Mouse (Mus musculus) retina, postnatal 1 day (tissue): ENCODE measurements around the gene Srsf7.
"Not testable (repeated sequence)": the region's sequence is repeated elsewhere in the genome, so short reads cannot be mapped to it uniquely, and the experiment has no call there.

Experiments used
- DNase-seq: peaks from one replicate; pipeline ENCODE4 v3.0.0-alpha.2; 2012

Srsf7 gene

GRCm38 (mm10) chr17:80206671-80207581 lies at the start of gene Srsf7, which contains the start of gene Ttc39d:
Srsf7 (minus strand) TSS chr17:80207307.
Ttc39d (plus strand) TSS chr17:80207460.
- DNase-seq = peak; percentile 100

- DNase-seq = peak; percentile 11
Observed at GRCm38 (mm10) chr17:80255208-80255607, 48.1 kb upstream of the Srsf7 start.

GRCm38 (mm10) chr17:80254421-80254820 lies 47.3 kb upstream of the Srsf7 start:
- no peak for DNase-seq

DNA sequence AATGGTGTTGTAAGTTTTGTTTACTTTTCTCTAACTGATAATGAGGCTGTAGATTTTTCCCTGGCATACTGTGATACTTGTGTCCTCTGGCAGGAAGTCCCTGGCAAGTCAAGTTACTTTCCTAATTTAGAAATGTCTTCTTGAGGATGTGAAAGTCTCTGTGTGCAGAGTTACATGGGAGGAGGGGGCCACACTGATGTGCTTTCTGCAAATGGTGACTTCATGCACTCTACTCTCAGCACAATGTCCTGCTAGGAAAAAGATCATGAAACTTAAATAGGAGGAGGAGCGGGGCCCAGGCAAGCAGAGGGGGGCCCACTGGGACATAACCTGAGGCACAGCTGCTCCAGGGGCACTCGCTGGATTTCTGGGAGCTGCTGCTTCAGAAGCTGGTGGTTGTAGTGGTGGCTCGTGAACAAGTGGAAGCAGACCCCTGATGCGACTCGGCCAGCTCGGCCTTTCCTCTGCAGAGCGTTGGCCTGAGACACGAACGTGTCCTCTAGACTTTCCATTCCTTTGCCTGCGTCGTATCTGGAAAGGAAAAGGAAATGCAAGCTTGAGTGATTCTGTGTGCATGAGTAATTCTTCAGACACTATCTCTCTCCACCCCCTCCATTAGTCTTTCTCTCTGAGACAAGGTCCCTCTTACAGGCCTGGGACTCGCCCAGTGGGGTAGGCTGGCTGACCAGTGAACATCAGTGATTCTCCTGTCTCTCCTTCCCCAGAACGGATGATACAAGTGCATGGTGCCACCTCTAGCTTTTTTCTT lies 45.8 kb upstream of the Srsf7 start:
- no peak for DNase-seq

DNA sequence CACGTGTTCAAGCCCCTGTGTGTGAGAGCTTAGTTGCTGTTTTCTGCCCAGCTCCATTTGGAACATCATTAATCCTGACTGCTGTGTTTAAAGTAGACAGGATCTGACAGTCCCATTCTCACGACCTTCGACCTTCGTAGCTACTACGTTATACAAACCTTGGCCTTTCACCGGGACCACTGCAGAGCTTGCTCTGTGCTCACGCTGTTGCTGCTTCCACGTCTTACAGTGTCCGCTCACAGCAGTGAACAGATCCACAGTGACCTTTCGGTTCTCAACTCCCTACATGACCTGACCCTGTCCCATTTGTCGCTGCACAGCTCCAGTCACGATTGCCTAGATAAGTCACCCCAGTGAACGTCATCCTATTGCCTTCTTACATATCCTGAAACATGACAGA lies 36.0 kb upstream of the Srsf7 start:
- no peak for DNase-seq

DNA sequence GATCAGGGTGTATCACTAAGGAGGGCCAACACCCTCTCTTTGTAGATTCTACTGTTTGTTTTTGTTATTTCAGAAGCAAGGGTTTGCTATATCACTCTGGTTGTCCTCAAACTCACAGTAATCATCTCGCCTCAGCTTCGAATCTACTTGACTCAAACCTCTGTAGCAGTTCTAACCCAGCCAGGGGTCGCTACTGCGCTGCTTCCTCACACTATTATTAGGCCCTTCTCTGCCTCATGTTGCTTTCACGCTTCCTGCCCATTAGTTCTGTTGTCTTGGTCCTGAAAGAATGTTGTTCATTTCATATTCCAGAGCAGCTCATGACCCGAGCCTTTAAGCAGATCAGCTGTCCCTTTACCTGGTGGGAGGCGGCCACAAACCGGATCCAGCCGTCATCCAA lies 34.5 kb upstream of the Srsf7 start:
- no peak for DNase-seq

DNA sequence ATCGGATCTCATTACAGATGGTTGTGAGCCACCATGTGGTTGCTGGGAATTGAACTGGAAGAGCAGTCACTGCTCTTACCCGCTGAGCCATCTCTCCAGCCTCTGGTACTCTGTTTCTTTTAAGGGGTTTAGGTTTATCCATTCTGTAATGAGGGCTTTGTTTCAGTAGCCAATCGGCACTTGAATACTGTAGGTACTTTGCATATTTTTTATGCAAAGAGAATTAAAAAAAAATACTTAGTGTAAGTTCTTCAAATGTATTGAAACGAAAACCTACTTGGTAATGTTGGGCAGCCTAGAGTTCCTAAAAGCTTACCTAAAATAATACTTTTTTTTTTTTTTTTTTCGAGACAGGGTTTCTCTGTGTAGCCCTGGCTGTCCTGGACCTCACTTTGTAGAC lies 30.4 kb upstream of the Srsf7 start:
- DNase-seq = no peak

DNA sequence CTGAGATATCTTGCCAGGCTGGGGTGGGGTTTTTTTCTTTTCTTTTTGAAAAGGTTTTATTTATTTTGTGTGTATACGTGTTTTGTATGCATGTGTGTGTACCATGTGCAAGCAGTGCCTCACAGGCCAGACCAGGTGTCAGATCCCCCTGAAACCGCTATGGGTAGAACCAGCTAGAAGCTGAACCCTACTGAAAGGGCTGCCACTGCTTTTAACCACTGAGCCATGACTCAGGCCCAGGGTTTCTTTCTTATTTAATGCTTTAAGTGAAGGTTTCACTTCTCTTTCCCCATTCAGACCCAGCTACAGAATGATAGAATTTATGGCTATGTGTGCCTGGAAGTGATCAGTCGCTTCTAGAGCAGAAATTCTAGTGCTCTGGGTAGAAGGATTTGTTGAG lies 29.7 kb upstream of the Srsf7 start:
- no peak for DNase-seq

GRCm38 (mm10) chr17:80235477-80235876 lies 28.4 kb upstream of the Srsf7 start:
- DNase-seq = no peak

- no peak for DNase-seq
Observed at GRCm38 (mm10) chr17:80234376-80234775, 27.3 kb upstream of the Srsf7 start.

DNA sequence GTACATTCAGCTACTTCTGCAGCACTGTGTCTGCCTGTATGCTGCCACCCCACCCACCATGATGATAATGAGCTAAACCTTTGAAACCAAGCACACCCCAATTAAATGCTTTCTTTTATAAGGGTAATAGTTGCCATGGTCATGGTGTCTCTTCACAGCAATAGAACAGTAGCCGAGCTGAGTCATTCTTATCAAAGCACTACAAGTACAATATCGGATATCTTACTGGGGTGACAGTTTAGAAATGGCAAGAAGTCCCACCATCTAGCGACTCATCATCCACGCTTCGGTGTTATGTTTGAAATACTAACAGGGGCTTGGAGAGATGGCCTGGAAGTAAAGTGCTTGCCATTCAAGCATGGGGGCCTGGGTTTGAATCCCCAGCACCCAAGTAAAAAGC lies 26.7 kb upstream of the Srsf7 start:
- DNase-seq = no peak

DNA sequence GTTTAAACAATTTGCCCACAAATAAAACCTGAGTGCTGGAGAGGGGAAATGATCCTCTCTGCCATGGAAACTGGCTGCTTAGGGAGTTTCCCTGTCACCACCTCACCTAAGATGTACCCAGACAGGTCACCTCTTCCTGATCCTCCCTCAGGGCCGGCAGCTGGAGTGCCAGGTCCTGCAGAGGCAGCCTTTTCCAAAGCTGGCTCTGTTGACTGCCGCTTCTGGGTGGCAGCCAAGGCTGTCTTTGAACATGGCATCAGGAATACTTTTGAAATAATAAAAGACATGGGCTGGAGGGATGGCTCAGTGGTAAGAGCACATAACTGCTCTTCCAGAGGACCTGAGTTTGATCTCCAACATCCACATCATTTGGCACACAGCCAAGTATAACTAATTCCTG lies 22.3 kb upstream of the Srsf7 start:
- no peak for DNase-seq

GRCm38 (mm10) chr17:80225142-80225541 lies 18.0 kb upstream of the Srsf7 start:
- DNase-seq = not testable (repeated sequence)

- DNase-seq = peak; percentile 95
Observed at GRCm38 (mm10) chr17:80224326-80225116, 17.4 kb upstream of the Srsf7 start, which contains the start of gene Gemin6. Gemin6 (plus strand) TSS chr17:80224441.

- no peak for DNase-seq
Observed at GRCm38 (mm10) chr17:80223829-80224228, 16.7 kb upstream of the Srsf7 start.

DNA sequence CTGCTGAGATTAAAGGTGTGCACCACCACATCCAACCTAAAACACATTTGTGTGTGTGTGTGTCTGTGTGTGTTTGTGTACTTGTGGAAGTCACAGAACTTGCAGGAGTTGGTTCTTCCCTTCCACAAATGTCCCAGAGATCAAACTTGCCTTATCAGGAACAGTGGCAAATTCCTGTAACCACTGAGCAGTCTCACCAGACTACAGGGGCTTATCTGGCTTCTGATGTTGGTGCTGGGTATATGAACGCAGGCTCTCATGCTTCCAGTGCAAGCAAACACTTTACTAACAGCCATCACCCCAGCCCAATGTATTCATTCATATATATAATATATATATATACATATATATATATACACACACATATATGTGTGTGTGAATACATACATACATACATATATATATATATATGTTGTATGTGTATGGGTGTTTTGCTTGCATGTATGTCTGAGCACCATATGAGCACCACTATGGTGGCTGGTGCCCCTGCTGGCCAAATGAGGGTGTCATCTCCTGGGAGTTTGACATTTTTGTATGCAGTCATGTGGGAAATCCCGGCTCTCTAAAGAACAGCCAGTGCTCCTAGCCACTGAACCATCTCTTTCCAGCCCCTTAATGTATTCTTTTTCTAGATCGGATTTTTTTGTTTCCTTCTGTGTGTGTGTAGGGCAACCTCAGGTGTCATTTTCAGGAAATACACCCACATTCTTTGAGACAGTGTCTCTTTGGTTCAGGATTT lies 15.0 kb upstream of the Srsf7 start:
- DNase-seq = peak; percentile 67

DNA sequence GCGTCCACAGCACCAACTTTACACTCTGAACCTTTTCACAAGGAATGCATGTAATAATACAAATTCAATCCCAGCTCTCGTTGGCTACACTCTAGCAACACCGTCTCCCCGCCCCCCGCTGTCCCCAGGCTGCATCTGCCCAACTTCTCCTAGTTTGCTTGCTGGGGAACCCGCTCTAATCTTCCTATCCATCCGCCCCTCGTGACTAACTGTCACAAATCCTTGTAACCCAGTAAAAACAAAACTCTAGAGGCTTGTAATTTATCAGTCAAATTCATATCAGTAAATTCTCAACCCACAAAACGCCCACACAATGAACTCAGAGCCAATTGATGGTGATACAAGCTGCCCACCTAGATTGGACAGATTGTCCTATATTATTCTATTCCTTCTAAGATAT lies 14.1 kb upstream of the Srsf7 start:
- DNase-seq = no peak

DNA sequence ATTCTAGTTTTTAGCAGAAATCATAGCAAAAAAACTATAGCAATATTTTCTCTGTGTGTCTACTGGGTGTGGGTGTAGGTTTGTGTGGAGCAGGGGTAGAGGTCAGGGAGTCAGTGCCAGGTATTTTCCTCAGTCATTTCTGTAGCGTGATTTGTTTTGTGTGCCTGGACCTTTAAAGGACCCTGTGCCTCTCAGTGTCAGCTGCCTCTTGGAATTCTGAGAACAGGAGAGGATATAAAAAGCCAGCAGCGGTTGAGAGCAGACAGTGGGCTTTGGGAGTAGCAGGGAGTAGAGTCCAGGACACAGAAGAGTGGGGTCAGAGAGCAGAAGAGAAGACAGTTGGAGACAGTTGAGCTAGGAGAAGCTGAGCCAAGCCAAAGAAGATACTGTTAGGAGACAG lies 13.0 kb upstream of the Srsf7 start:
- no peak for DNase-seq

- not testable (repeated sequence) for DNase-seq
Observed at GRCm38 (mm10) chr17:80213998-80214397, 6.9 kb upstream of the Srsf7 start.

DNA sequence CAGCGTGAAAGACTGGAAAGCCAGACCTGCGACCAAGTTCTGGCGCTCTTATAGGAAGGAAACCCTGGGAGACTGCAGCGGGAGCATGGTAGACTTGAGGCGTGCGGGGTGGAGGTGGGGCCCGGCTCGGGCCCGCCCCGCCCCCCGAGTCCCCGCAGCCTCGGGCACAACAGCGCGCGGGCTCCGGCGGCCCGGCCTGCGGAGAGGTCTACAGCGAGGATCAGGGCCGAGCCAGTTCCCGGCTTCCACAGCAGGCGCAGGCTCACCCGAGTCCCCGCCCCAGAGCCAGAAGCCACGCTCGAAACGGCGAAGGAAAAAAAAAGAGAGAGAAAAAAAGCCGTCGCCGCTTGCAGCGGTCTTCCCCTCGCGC lies 821 bp downstream of the Srsf7 start:
- DNase-seq = no peak

GRCm38 (mm10) chr17:80205657-80206056 lies 1.4 kb downstream of the Srsf7 start:
- no peak for DNase-seq

GRCm38 (mm10) chr17:80199160-80199778 lies 7.8 kb downstream of the Srsf7 start:
- no peak for DNase-seq
